Mouse (Mus musculus) liver, embryonic 14.5 days (tissue): ENCODE results near the gene Rfpl4. TPM values are rescaled to one million over a fixed set of nuclear protein-coding genes. Genes with fewer than 3 reads are reported as not detected.

ENCODE experiments used
- ATAC-seq: fragments of 200-750 bp; cut with Nextera tagmentation; 2 replicates; pipeline ENCODE4 v1.8.0; 2017; ENCODE audit warnings: moderate number of reproducible peaks, mild to moderate bottlenecking, moderate library complexity; ENCODE audit not compliant: insufficient read depth
- DNase-seq, 3 experiments: peaks; one replicate each; pipeline ENCODE4 v3.0.0-alpha.2; 2012 to 2013; ENCODE audit warnings: low read depth in 3 of 3, low spot score in 3 of 3
- H3K27ac ChIP-seq: fragments of 300-500 bp; sonication (generic); 2 replicates; pipeline ENCODE4 v1.5.1; 2014; ENCODE audit warnings: moderate library complexity, mild to moderate bottlenecking, control low read depth, inconsistent platforms
- H3K27me3 ChIP-seq: fragments of 300-500 bp; sonication (generic); 2 replicates; pipeline ENCODE4 v1.6.1; 2014; ENCODE audit warnings: mild to moderate bottlenecking, low read length, moderate library complexity; ENCODE audit not compliant: control insufficient read depth, insufficient read depth
- H3K36me3 ChIP-seq: fragments of 300-500 bp; sonication (generic); replicated peaks from 2 replicates; pipeline ENCODE4 v1.6.1; 2014; ENCODE audit warnings: low read depth; ENCODE audit not compliant: control insufficient read depth, insufficient read depth
- H3K4me1 ChIP-seq, 2 experiments: fragments of 200-500 bp in 1 of 2; fragments of 300-500 bp in 1 of 2; sonication (generic) in 1 of 2; replicated peaks; 2 replicates each; pipeline ENCODE4 v1.6.1; 2012 to 2014; ENCODE audit warnings: antibody characterized with exemption in 1 of 2, inconsistent platforms in 1 of 2, low read length in 1 of 2; ENCODE audit not compliant: control insufficient read depth in 2 of 2, insufficient read depth in 2 of 2
- H3K4me2 ChIP-seq: fragments of 300-500 bp; sonication (generic); 2 replicates; pipeline ENCODE4 v1.6.1; 2014; ENCODE audit warnings: low read depth, mild to moderate bottlenecking, control low read depth, moderate library complexity
- H3K4me3 ChIP-seq, 2 experiments: fragments of 200-500 bp in 1 of 2; fragments of 300-500 bp in 1 of 2; sonication (generic) in 1 of 2; 2 replicates each; pipeline ENCODE4 v1.5.1; 2012 to 2014; ENCODE audit warnings: low read depth in 2 of 2, low read length in 2 of 2, mild to moderate bottlenecking in 2 of 2, control low read depth in 1 of 2, inconsistent platforms in 1 of 2, moderate library complexity in 1 of 2; ENCODE audit not compliant: insufficient read depth in 1 of 2
- H3K9ac ChIP-seq: fragments of 300-500 bp; sonication (generic); replicated peaks from 2 replicates; pipeline ENCODE4 v1.6.1; 2014; ENCODE audit warnings: mild to moderate bottlenecking, control low read depth, moderate library complexity
- H3K9me3 ChIP-seq: fragments of 300-500 bp; sonication (generic); 2 replicates; pipeline ENCODE4 v1.6.1; 2016; ENCODE audit warnings: low read length, mixed read lengths; ENCODE audit not compliant: control insufficient read depth
- CTCF ChIP-seq: IDR thresholded peaks from 2 replicates; pipeline ENCODE4 v1.5.1; 2016; ENCODE audit warnings: antibody characterized with exemption, low read depth, control low read depth
- EP300 ChIP-seq: IDR thresholded peaks from 2 replicates; pipeline ENCODE4 v1.6.1; 2016; ENCODE audit warnings: antibody characterized with exemption, low read depth
- WGBS: fragments of 180-500 bp; shearing (Covaris S2); extraction: QIAGEN DNeasy Blood & Tissue Kit; methylation state at CpG from one replicate; pipeline ENCODE4 v1.1.7; 2014; ENCODE audit not compliant: insufficient replicate concordance; 5-methylcytosine and 5-hydroxymethylcytosine counted together
- polyA plus RNA-seq, 2 experiments: library from polyadenylated mRNA; depleted of rRNA in 1 of 2; stranded (reverse) in 1 of 2; unstranded in 1 of 2; fragments of >200 nt; fragmentation: Nextera tagmentation in 1 of 2; extraction: Ambion mirVana in 1 of 2; gene quantifications; 2 replicates each; pipeline versions ENCODE4 v1.2.1 to v1.2.3; 2012 to 2014

Gene Rfpl4
- polyA plus RNA-seq, 2 experiments = not detected

DNA sequence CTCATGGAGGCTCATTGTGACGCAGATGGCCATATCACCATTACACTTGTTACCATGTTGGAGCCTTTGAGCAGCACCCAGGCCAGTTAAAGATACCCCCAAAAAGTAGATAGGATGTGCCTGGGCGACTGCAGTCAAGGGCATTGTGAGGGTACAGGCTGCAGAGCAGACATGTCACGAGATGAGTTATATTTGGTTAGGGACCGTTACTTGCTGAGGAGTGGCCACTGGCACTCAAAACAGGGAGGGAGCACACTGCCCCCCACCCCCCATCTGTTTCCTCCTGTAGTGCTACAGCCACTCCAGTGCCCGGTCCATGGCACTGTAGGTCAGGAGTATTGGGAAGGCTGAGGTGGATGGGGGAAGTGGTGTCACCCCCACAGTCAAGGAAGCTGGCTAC lies 18.0 kb downstream of the Rfpl4 start:
- no peak for TF ChIP-seq CTCF
- TF ChIP-seq EP300 = no peak
- Histone ChIP-seq H3K4me1 (no peaks in the 10 kb centered on the region), H3K4me3 (no peak overlapping the region), H3K4me2 (no peak overlapping the region), H3K27ac (no peak overlapping the region), H3K9me3 (no peaks in the 10 kb centered on the region), H3K9ac (no peak overlapping the region), H3K27me3 (no peaks in the 10 kb centered on the region), H3K36me3 (peaks cover 46% of the 10 kb centered on the region)
- 72% methylated on average over 5 of the region's 5 CpGs for WGBS
- no peak for DNase-seq
- no peak for ATAC-seq

DNA sequence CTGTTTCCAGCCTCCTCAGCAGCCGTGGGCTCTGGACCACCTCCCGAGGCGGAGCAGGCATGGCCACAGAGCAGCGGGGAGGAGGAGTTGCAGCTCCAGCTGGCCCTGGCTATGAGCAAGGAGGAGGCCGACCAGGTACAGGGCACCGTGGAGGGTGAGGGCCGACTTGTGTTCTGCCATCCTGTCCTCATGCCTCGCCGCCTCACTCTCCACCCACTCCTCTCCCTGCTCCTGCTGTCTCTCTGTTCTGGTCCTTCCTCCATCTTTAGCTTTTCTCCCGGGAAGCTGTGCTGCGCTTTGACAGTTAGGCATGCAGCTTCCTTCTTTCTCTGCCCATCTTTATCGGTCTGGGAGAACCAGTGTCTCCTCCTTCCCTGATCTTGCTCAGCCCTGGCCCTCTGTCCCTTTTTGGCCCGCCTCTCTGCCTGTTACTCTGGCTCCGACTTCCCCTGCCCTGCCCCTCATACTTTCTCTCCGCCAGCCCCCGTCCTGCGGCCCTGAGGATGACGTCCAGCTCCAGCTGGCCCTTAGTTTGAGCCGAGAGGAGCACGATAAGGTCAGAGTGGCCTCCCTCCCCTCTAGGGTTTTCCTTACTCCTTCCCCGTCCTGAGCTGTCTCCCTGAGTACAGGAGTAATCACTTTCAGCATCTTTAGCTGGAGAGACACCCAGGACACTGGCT lies 23.8 kb downstream of the Rfpl4 start:
- Histone ChIP-seq H3K9ac (no peak overlapping the region), H3K27me3 (no peaks in the 10 kb centered on the region), H3K4me2 (no peak overlapping the region), H3K27ac (no peak overlapping the region), H3K4me3 (no peak overlapping the region), H3K4me1 (peaks cover 0 to 2% of the 10 kb centered on the region in 2 experiments; a peak in 2 of 4 replicates), H3K36me3 (peaks cover 82% of the 10 kb centered on the region), H3K9me3 (no peaks in the 10 kb centered on the region)
- TF ChIP-seq EP300 = no peak
- no peak for TF ChIP-seq CTCF
- no peak for DNase-seq
- 83% methylated on average over 21 of the region's 21 CpGs for WGBS
- ATAC-seq = no peak

- Histone ChIP-seq H3K9me3 (no peaks in the 10 kb centered on the region), H3K27me3 (no peaks in the 10 kb centered on the region), H3K27ac (no peak overlapping the region), H3K4me1 (peaks cover 0 to 5% of the 10 kb centered on the region in 2 experiments; a peak in 2 of 4 replicates), H3K4me3 (no peak overlapping the region), H3K9ac (no peak overlapping the region), H3K36me3 (peaks cover 80% of the 10 kb centered on the region), H3K4me2 (no peak overlapping the region)
- TF ChIP-seq CTCF (no peak), EP300 (no peak)
- DNase-seq (no peak), ATAC-seq (no peak)
- 75% methylated on average over 6 of the region's 6 CpGs for WGBS
These were observed 24.4 kb downstream of the Rfpl4 start for GRCm38 (mm10) chr7:5092381-5092780.

DNA sequence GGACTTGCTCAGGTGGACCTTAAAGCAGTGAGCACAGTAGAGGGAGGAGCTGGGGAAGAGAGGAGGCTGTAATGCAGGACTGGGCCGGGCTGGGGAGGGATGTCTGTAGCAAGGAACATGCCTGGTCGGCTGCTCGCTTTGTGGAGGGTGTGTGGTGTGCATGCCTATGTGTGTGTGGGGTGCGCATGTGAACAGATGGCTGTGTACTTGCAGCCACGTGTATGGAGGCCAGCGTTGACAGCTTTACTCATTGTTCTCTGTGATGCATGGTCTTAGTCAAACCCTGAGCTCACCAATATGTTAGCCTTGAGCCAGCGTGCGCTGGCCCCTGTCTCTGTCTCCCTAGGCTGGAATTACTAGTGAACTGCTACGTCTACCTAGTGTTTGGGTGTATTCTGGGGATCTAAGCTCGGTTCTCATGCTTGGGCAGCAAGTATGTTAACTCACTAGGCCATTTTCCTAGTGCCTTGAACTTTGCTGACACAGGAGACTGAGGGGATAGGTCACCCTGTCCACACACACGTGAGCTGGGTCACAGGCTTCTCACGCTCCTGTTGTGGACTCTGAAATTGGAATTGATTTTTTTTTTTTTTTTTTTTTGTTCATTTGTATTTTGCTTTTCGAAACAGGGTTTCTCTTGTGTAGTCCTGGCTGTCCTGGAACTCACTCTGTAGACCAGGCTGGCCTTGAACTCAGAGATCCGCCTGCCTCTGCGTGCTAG lies 25.6 kb downstream of the Rfpl4 start:
- Histone ChIP-seq H3K27ac (no peak overlapping the region), H3K9ac (no peak overlapping the region), H3K4me1 (peaks cover 0 to 5% of the 10 kb centered on the region in 2 experiments; a peak in 2 of 4 replicates), H3K4me2 (no peak overlapping the region), H3K9me3 (no peaks in the 10 kb centered on the region), H3K4me3 (no peak overlapping the region), H3K27me3 (no peaks in the 10 kb centered on the region), H3K36me3 (peaks cover 81% of the 10 kb centered on the region)
- no peak for DNase-seq
- ATAC-seq = no peak
- TF ChIP-seq EP300 (no peak), CTCF (no peak)
- WGBS = 81% methylated on average over 15 of the region's 15 CpGs

- Histone ChIP-seq H3K4me2 (no peak overlapping the region), H3K27ac (no peak overlapping the region), H3K9me3 (no peaks in the 10 kb centered on the region), H3K36me3 (peaks cover 81% of the 10 kb centered on the region), H3K27me3 (no peaks in the 10 kb centered on the region), H3K4me1 (peaks cover 0 to 5% of the 10 kb centered on the region in 2 experiments; a peak in 2 of 4 replicates), H3K9ac (no peak overlapping the region), H3K4me3 (no peak overlapping the region)
- DNase-seq (no peak), ATAC-seq (no peak)
- TF ChIP-seq CTCF (no peak), EP300 (no peak)
- 89% methylated on average over 15 of the region's 15 CpGs for WGBS
These were observed 26.9 kb downstream of the Rfpl4 start for GRCm38 (mm10) chr7:5089853-5090252.
